15 mouse cellular contexts compared by ENCODE assay signal in genomic region chr3:82799735-82800469, GRCm38 (mm10).
A peak's percentile ranks its signal among the peaks of the same experiment; 100 is the strongest.
DNase-seq lines count a peak whose midpoint lies in the region; ATAC-seq lines count a peak whose summit lies in the region.
"Had no signal": no experiment of that assay in that cellular context is flagged by ENCODE, and none has a peak within 500 bp of the region (broad histone marks: within the 10 kb centered on the region; RNA-seq: fewer than 3 reads in every experiment).

No protein-coding gene starts in this region.

- H3K27ac ChIP-seq in heart, embryonic 10.5 days: no peak overlapping the region
- H3K27ac ChIP-seq: hindbrain, embryonic 10.5 days; neural tube, embryonic 13.5 days had no signal

- no peaks in the 10 kb centered on the region for H3K27me3 ChIP-seq in heart, embryonic 10.5 days (ENCODE audit: insufficient read depth, poor library complexity, severe bottlenecking)
- H3K27me3 ChIP-seq: neural tube, embryonic 13.5 days had no signal

- no peaks in the 10 kb centered on the region for H3K36me3 ChIP-seq in heart, embryonic 10.5 days
- H3K36me3 ChIP-seq: hindbrain, embryonic 10.5 days; neural tube, embryonic 13.5 days had no signal

- no peaks in the 10 kb centered on the region for H3K9me3 ChIP-seq in heart, embryonic 10.5 days
- H3K9me3 ChIP-seq: hindbrain, embryonic 10.5 days; neural tube, embryonic 13.5 days had no signal

- peak; percentile 51 for DNase-seq in heart, adult 11 months
- no peak for DNase-seq in heart, embryonic 10.5 days (ENCODE audit: low spot score)
- peak; percentile 94 for DNase-seq in brain, adult 2 months (ENCODE audit: low read depth, low spot score)
- peak; percentile 43 for DNase-seq in cerebellum, adult 8-10 months
- DNase-seq in lung, postnatal 10 days: no peak
- DNase-seq: adrenal gland, adult 8-10 months; heart, adult 18-20 months; kidney, adult 9 months; kidney, postnatal 4 days; lung, postnatal 14 days; thymus, postnatal 4 days had no signal

- H3K4me1 ChIP-seq in heart, embryonic 10.5 days: no peaks in the 10 kb centered on the region
- H3K4me1 ChIP-seq: hindbrain, embryonic 10.5 days; neural tube, embryonic 13.5 days had no signal

- ATAC-seq in granulocyte monocyte progenitor cell, adult 5-6 weeks (replicated peaks; ENCODE audit: poor library complexity, severe bottlenecking): peak; percentile 63
- no peak for ATAC-seq in inflammation-experienced regulatory T-cells, adult 6 months

- no peak overlapping the region for H3K4me3 ChIP-seq in heart, embryonic 10.5 days
- H3K4me3 ChIP-seq: hindbrain, embryonic 10.5 days; neural tube, embryonic 13.5 days had no signal

- 78% methylated on average over 4 of the region's 4 CpGs for WGBS in heart, embryonic 10.5 days

Comparison
In these comparisons a context has a peak if more than half of its experiments do, and no peak if none do; other contexts are left out.
1. DNase-seq: peak in heart, adult 11 months (single experiment), brain, adult 2 months (single experiment) and cerebellum, adult 8-10 months (single experiment); none in heart, embryonic 10.5 days (single experiment) and lung, postnatal 10 days (single experiment).